Mouse (Mus musculus) hindbrain, embryonic 15.5 days (tissue): Measurements from ENCODE around the gene Pycard. TPM values are rescaled to one million over a fixed set of nuclear protein-coding genes. Genes with fewer than 3 reads are reported as not detected.
"Not testable (repeated sequence)": the region's sequence is repeated elsewhere in the genome, so short reads cannot be mapped to it uniquely, and the experiment has no call there.

Source experiments
- ATAC-seq: fragments of 200-750 bp; cut with Nextera tagmentation; 2 replicates; pipeline ENCODE4 v1.8.0; 2017; ENCODE audit warnings: low read depth, moderate number of reproducible peaks, moderate TSS enrichment; ENCODE audit not compliant: low FRiP score
- H3K27ac ChIP-seq: fragments of 300-500 bp; sonication (generic); replicated peaks from 2 replicates; pipeline ENCODE4 v1.5.1; 2015; ENCODE audit warnings: mild to moderate bottlenecking, inconsistent platforms
- H3K27me3 ChIP-seq: fragments of 300-500 bp; sonication (generic); 2 replicates; pipeline ENCODE4 v1.6.1; 2015; ENCODE audit warnings: control low read depth, inconsistent platforms
- H3K36me3 ChIP-seq: fragments of 300-500 bp; sonication (generic); 2 replicates; pipeline ENCODE4 v1.6.1; 2015; ENCODE audit warnings: control low read depth, inconsistent platforms
- H3K4me1 ChIP-seq: fragments of 300-500 bp; sonication (generic); replicated peaks from 2 replicates; pipeline ENCODE4 v1.6.1; 2015; ENCODE audit warnings: control low read depth, inconsistent platforms
- H3K4me2 ChIP-seq: fragments of 300-500 bp; sonication (generic); 2 replicates; pipeline ENCODE4 v1.6.1; 2015; ENCODE audit warnings: moderate library complexity, mild to moderate bottlenecking, inconsistent platforms
- H3K4me3 ChIP-seq: fragments of 300-500 bp; sonication (generic); 2 replicates; pipeline ENCODE4 v1.5.1; 2015; ENCODE audit warnings: mild to moderate bottlenecking, inconsistent platforms
- H3K9ac ChIP-seq: fragments of 300-500 bp; sonication (generic); 2 replicates; pipeline ENCODE4 v1.6.1; 2015; ENCODE audit warnings: inconsistent platforms
- H3K9me3 ChIP-seq: fragments of 300-500 bp; sonication (generic); 2 replicates; pipeline ENCODE4 v1.6.1; 2016; ENCODE audit warnings: control low read depth, inconsistent platforms
- WGBS: fragments of 180-500 bp; shearing (Covaris S2); methylation state at CpG from one replicate; pipeline ENCODE4 v1.1.7; 2015; 5-methylcytosine and 5-hydroxymethylcytosine counted together
- polyA plus RNA-seq: library from polyadenylated mRNA; unstranded; fragments of >200 nt; fragmentation: Nextera tagmentation; extraction: Ambion mirVana; gene quantifications from 2 replicates; pipeline ENCODE4 v1.2.1, GENCODE M21; 2015

Gene Pycard
- polyA plus RNA-seq, 1 experiment from 2014 or later = 6.7 TPM

- Histone ChIP-seq H3K9ac (peak overlapping the region; percentile 100), H3K36me3 (peaks cover 16% of the 10 kb centered on the region), H3K27ac (peak overlapping the region; percentile 99), H3K4me1 (peaks cover 25% of the 10 kb centered on the region), H3K4me3 (peak overlapping the region; percentile 99), H3K27me3 (no peaks in the 10 kb centered on the region), H3K4me2 (peak overlapping the region; percentile 69), H3K9me3 (no peaks in the 10 kb centered on the region)
- ATAC-seq = peak; percentile 21
- WGBS = 11% methylated on average over 10 of the region's 10 CpGs
Observed at GRCm38 (mm10) chr7:127966371-127966918, 27.2 kb downstream of the Pycard start.

DNA sequence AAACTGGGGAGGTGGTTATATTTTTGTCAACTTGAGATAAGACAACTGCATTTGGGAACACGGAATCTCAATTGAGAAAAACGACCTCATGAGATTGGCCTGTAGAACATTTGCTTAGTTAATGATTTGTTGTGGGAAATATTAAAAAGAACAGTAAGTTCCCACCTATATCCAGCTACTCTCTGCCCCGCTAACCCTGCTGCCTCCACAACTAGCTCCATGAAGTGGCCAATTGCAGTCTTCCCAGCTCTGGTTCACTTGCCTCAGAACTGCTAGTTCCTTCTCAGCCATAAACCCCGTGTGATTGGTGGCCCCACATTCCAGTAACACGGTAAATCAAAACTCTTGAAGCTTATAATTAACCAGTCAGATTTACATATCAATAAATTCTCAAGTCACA, 34.3 kb downstream of the Pycard start:
- Histone ChIP-seq H3K4me3 (no peak overlapping the region), H3K9me3 (no peaks in the 10 kb centered on the region), H3K36me3 (no peaks in the 10 kb centered on the region), H3K9ac (no peak overlapping the region), H3K4me2 (no peak overlapping the region), H3K27ac (no peak overlapping the region), H3K27me3 (no peaks in the 10 kb centered on the region), H3K4me1 (no peaks in the 10 kb centered on the region)
- ATAC-seq = no peak
- 66% methylated on average over 5 of the region's 5 CpGs for WGBS

- Histone ChIP-seq H3K36me3 (no peaks in the 10 kb centered on the region), H3K9me3 (no peaks in the 10 kb centered on the region), H3K27ac (no peak overlapping the region), H3K4me3 (no peak overlapping the region), H3K4me1 (no peaks in the 10 kb centered on the region), H3K27me3 (no peaks in the 10 kb centered on the region), H3K4me2 (no peak overlapping the region), H3K9ac (no peak overlapping the region)
- 44% methylated on average over 13 of the region's 13 CpGs for WGBS
- ATAC-seq = no peak
Observed at GRCm38 (mm10) chr7:127952864-127953581, 40.6 kb downstream of the Pycard start.

- Histone ChIP-seq H3K9me3 (no peaks in the 10 kb centered on the region), H3K9ac (no peak within 1 kb of the TSS), H3K4me1 (no peaks in the 10 kb centered on the region), H3K4me2 (no peak within 1 kb of the TSS), H3K36me3 (no peaks in the 10 kb centered on the region), H3K4me3 (no peak within 1 kb of the TSS), H3K27ac (no peak within 1 kb of the TSS), H3K27me3 (peaks cover 24% of the 10 kb centered on the region; the same call in 1 of the 2 replicates)
- WGBS = 82% methylated on average over 6 of the region's 6 CpGs
- no peak for ATAC-seq
Observed at GRCm38 (mm10) chr7:127946470-127947023, 47.1 kb downstream of the Pycard start, which contains the start of gene Prss36. Gene Prss36, minus strand, starts transcription at chr7:127946725.

GRCm38 (mm10) chr7:127944614-127945013, 49.1 kb downstream of the Pycard start:
- H3K9me3 ChIP-seq = no peaks in the 10 kb centered on the region
- no peak overlapping the region for H3K9ac ChIP-seq
- ATAC-seq = no peak
- H3K4me3 ChIP-seq = no peak overlapping the region
- H3K4me2 ChIP-seq = no peak overlapping the region
- no peaks in the 10 kb centered on the region for H3K36me3 ChIP-seq
- no peaks in the 10 kb centered on the region for H3K4me1 ChIP-seq
- H3K27me3 ChIP-seq = peaks cover 24% of the 10 kb centered on the region; the same call in 1 of the 2 replicates
- H3K27ac ChIP-seq = no peak overlapping the region
- WGBS = 11% methylated on average over 23 of the region's 23 CpGs

GRCm38 (mm10) chr7:127942097-127942496, 51.6 kb downstream of the Pycard start:
- not testable (repeated sequence) for H3K4me2 ChIP-seq, H3K36me3 ChIP-seq, H3K9me3 ChIP-seq, H3K27ac ChIP-seq, H3K4me3 ChIP-seq, H3K4me1 ChIP-seq, ATAC-seq, H3K9ac ChIP-seq
- 48% methylated on average over 2 of the region's 2 CpGs for WGBS
- peaks cover 24% of the 10 kb centered on the region; the same call in 1 of the 2 replicates for H3K27me3 ChIP-seq

Other genes starting within 250 kb of the Pycard start
- 10.0 and 10.5 TPM in 2 replicates for gene Fbxl19, start 249.3 kb downstream of the Pycard start, polyA plus RNA-seq
- 9.2 and 10.4 TPM in 2 replicates for gene Orai3, start 224.1 kb downstream of the Pycard start, polyA plus RNA-seq
- gene Setd1a, start 217.2 kb downstream of the Pycard start, polyA plus RNA-seq = 20.0 and 20.1 TPM in 2 replicates
- gene Gm49388, start 208.3 kb downstream of the Pycard start, polyA plus RNA-seq = not detected in 2 replicates
- 9.7 and 10.5 TPM in 2 replicates for gene Hsd3b7, start 193.3 kb downstream of the Pycard start, polyA plus RNA-seq
- 21.5 and 22.4 TPM in 2 replicates for gene Stx4a, start 169.6 kb downstream of the Pycard start, polyA plus RNA-seq
- gene Stx1b, start 169.3 kb downstream of the Pycard start, polyA plus RNA-seq = 63.4 and 72.5 TPM in 2 replicates
- gene Zfp646, start 117.6 kb downstream of the Pycard start, polyA plus RNA-seq = 9.3 and 9.8 TPM in 2 replicates
- 35.1 and 36.9 TPM in 2 replicates for gene Zfp668, start 117.0 kb downstream of the Pycard start, polyA plus RNA-seq
- gene Prss53, start 102.9 kb downstream of the Pycard start, polyA plus RNA-seq = 1.2 and 1.5 TPM in 2 replicates
- not detected in 2 replicates for gene Gm21974, start 98.4 kb downstream of the Pycard start, polyA plus RNA-seq
- gene Vkorc1, start 98.2 kb downstream of the Pycard start, polyA plus RNA-seq = 69.6 and 71.5 TPM in 2 replicates
- 61.6 and 65.4 TPM in 2 replicates for gene Bckdk, start 89.8 kb downstream of the Pycard start, polyA plus RNA-seq
- gene Kat8, start 81.4 kb downstream of the Pycard start, polyA plus RNA-seq = 47.3 and 47.7 TPM in 2 replicates
- gene Prss8, start 63.8 kb downstream of the Pycard start, polyA plus RNA-seq = 0.54 TPM in 2 replicates
- gene Prss36, start 47.1 kb downstream of the Pycard start, polyA plus RNA-seq = 12.6 and 14.8 TPM in 2 replicates
- gene Fus, start 26.4 kb downstream of the Pycard start, polyA plus RNA-seq = 357 and 368 TPM in 2 replicates
- gene Trim72, start 10.1 kb upstream of the Pycard start, polyA plus RNA-seq = not detected in 2 replicates
- gene Itgam, start 68.8 kb upstream of the Pycard start, polyA plus RNA-seq = 1.1 and 1.2 TPM in 2 replicates
- not detected in 2 replicates for gene Gm49368, start 68.8 kb upstream of the Pycard start, polyA plus RNA-seq
- 0.18 TPM in 1 of 2 replicates, not detected in the other for gene Itgax, start 135.7 kb upstream of the Pycard start, polyA plus RNA-seq
- gene Itgad, start 160.5 kb upstream of the Pycard start, polyA plus RNA-seq = not detected in 2 replicates
- gene Cox6a2, start 212.5 kb upstream of the Pycard start, polyA plus RNA-seq = 0.31 and 0.50 TPM in 2 replicates
- 14.2 and 14.7 TPM in 2 replicates for gene Armc5, start 243.5 kb upstream of the Pycard start, polyA plus RNA-seq
- 7.4 and 8.0 TPM in 2 replicates for gene 9130023H24Rik, start 244.2 kb upstream of the Pycard start, polyA plus RNA-seq